Mouse (Mus musculus) embryonic fibroblast, embryonic 13.5 days (primary cell): Measurements from ENCODE around the gene Ptgis.

ENCODE experiments used
- CTCF ChIP-seq: IDR thresholded peaks from 2 replicates; pipeline ENCODE4 v1.5.1; 2011; ENCODE audit warnings: mild to moderate bottlenecking, control low read depth, low read length, moderate library complexity, borderline replicate concordance; ENCODE audit not compliant: insufficient read depth
- POLR2A ChIP-seq: IDR thresholded peaks from 2 replicates; pipeline ENCODE4 v1.6.1; 2011; ENCODE audit warnings: low read depth, mild to moderate bottlenecking, control low read depth, low read length, moderate library complexity

DNA sequence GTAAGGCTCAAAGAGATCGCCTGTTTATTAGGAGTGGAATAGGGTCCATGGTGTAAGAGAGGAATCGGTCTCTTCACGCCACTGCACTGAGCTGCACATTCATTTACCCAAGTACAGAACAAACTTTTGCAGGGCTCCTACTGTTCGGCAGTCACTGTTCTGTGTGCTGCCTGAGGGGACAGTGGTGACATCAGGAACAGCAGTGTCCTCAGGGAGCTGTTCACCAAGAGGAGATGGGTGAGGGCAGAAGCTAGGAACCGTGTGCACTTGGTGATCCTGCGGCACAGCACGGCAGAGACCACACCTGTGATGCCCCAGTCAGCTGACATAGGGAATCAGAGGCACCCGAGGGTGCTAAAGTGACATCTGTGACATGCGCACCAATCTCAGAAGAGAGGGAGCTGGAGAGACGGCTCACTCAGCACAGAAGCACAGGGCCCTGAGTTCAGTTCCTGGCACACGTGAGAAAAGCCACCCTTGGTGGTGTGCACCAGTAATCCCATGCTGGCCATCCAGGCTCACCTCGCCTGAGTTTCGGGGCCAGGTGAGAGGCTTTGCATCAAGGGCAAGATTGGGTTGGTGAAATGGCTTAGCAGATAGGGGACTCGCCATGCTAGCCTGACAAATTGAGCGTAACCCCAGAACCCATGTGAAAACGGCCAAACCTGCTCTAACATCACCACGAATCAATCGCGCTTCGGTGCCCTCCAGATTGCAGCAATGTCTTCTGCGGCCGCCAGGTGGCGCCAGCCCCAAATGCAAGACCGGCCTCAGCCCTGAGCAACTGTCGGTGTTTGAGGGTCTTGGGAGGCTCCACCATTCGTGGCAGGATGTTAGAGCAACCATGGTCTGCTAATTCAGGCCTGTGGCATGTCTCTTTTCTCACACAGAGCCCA lies 39.9 kb upstream of the Ptgis start:
- TF ChIP-seq CTCF (peak; percentile 94), POLR2A (no peak)
